Mouse (Mus musculus) kidney, adult 2 months (tissue): ENCODE data around the gene Spef2. TPM values are rescaled to one million over a fixed set of nuclear protein-coding genes. Genes with fewer than 3 reads are reported as not detected.
"Not testable (repeated sequence)": the region's sequence is repeated elsewhere in the genome, so short reads cannot be mapped to it uniquely, and the experiment has no call there.

Experiments
- DNase-seq: peaks from one replicate; pipeline ENCODE4 v3.0.0; 2021
- H3K27ac ChIP-seq: fragments of 200-500 bp; 2 replicates; pipeline ENCODE4 v1.5.1; 2012; ENCODE audit warnings: low read depth, low read length, control low read depth, inconsistent platforms; ENCODE audit not compliant: insufficient read depth
- H3K27me3 ChIP-seq: fragments of 200-500 bp; replicated peaks from 2 replicates; pipeline ENCODE4 v1.6.1; 2012; ENCODE audit warnings: mild to moderate bottlenecking, moderate library complexity, low read length, inconsistent platforms; ENCODE audit not compliant: control insufficient read depth, insufficient read depth
- H3K36me3 ChIP-seq: fragments of 200-500 bp; 2 replicates; pipeline ENCODE4 v1.6.1; 2012; ENCODE audit warnings: mild to moderate bottlenecking, moderate library complexity, low read length, inconsistent platforms; ENCODE audit not compliant: control insufficient read depth, insufficient read depth
- H3K4me1 ChIP-seq: fragments of 200-500 bp; 2 replicates; pipeline ENCODE4 v1.6.1; 2011; ENCODE audit warnings: low read length; ENCODE audit not compliant: control insufficient read depth, insufficient read depth
- H3K4me3 ChIP-seq: fragments of 200-500 bp; 2 replicates; pipeline ENCODE4 v1.5.1; 2011; ENCODE audit warnings: mild to moderate bottlenecking, low read depth, low read length, control low read depth; ENCODE audit not compliant: insufficient read depth
- CTCF ChIP-seq: fragments of 200-500 bp; conservative IDR thresholded peaks from 2 replicates; pipeline ENCODE4 v1.5.1; 2011; ENCODE audit warnings: low read depth, mild to moderate bottlenecking, control low read depth, low read length, moderate library complexity, mixed read lengths; ENCODE audit not compliant: insufficient read depth, insufficient read length
- POLR2A ChIP-seq: fragments of 200-500 bp; IDR thresholded peaks from one replicate; pipeline ENCODE4 v1.6.1; 2011; ENCODE audit warnings: low read depth, low read length, control low read depth
- WGBS: fragments of 180-500 bp; shearing (Covaris S2); methylation state at CpG from one replicate; pipeline ENCODE4 v1.1.7; 2018; 5-methylcytosine and 5-hydroxymethylcytosine counted together
- polyA plus RNA-seq: library from polyadenylated mRNA; depleted of rRNA; stranded (reverse); fragments of >200 nt; gene quantifications from 2 replicates; pipeline ENCODE4 v1.2.3, GENCODE M21; 2012

Spef2 gene
- polyA plus RNA-seq, 1 experiment: 0.08 TPM

- no peak for DNase-seq
- no peaks in the 10 kb centered on the region for H3K27me3 ChIP-seq
- WGBS: 93% methylated on average over 7 of the region's 7 CpGs
- H3K4me1 ChIP-seq: peaks cover 2% of the 10 kb centered on the region; the same call in 1 of the 2 replicates
- H3K36me3 ChIP-seq: no peaks in the 10 kb centered on the region
- no peak overlapping the region for H3K27ac ChIP-seq
- TF ChIP-seq CTCF: no peak
- no peak for TF ChIP-seq POLR2A
- H3K4me3 ChIP-seq: no peak overlapping the region
Observed at GRCm38 (mm10) chr15:9572664-9573063, 176.0 kb downstream of the Spef2 start.

GRCm38 (mm10) chr15:9571896-9572295 lies 176.8 kb downstream of the Spef2 start:
- Histone ChIP-seq H3K27ac (no peak overlapping the region), H3K36me3 (no peaks in the 10 kb centered on the region), H3K4me1 (peaks cover 2% of the 10 kb centered on the region; the same call in 1 of the 2 replicates), H3K27me3 (no peaks in the 10 kb centered on the region), H3K4me3 (no peak overlapping the region)
- no peak for TF ChIP-seq POLR2A
- TF ChIP-seq CTCF: no peak
- DNase-seq: peak; percentile 6
- 80% methylated on average over 2 of the region's 2 CpGs for WGBS

GRCm38 (mm10) chr15:9567316-9567715 lies 181.4 kb downstream of the Spef2 start:
- Histone ChIP-seq H3K4me1 (no peaks in the 10 kb centered on the region), H3K4me3 (no peak overlapping the region), H3K36me3 (no peaks in the 10 kb centered on the region), H3K27ac (no peak overlapping the region), H3K27me3 (no peaks in the 10 kb centered on the region)
- DNase-seq: no peak
- WGBS: 64% methylated on average over 4 of the region's 4 CpGs
- TF ChIP-seq POLR2A: no peak
- no peak for TF ChIP-seq CTCF

- WGBS: 51% methylated on average over 6 of the region's 6 CpGs
- no peak for TF ChIP-seq CTCF
- no peak for TF ChIP-seq POLR2A
- Histone ChIP-seq H3K27me3 (no peaks in the 10 kb centered on the region), H3K4me3 (no peak overlapping the region), H3K4me1 (no peaks in the 10 kb centered on the region), H3K36me3 (no peaks in the 10 kb centered on the region), H3K27ac (no peak overlapping the region)
- DNase-seq: peak; percentile 34
Observed at GRCm38 (mm10) chr15:9565396-9565795, 183.3 kb downstream of the Spef2 start.

- no peak for TF ChIP-seq POLR2A
- no peak for TF ChIP-seq CTCF
- Histone ChIP-seq H3K27me3 (no peaks in the 10 kb centered on the region), H3K27ac (no peak overlapping the region), H3K4me3 (no peak overlapping the region), H3K4me1 (no peaks in the 10 kb centered on the region), H3K36me3 (no peaks in the 10 kb centered on the region)
- 83% methylated on average over 3 of the region's 3 CpGs for WGBS
- no peak for DNase-seq
Observed at GRCm38 (mm10) chr15:9564156-9564555, 184.5 kb downstream of the Spef2 start.

- not testable (repeated sequence) for DNase-seq, H3K36me3 ChIP-seq, H3K27me3 ChIP-seq, H3K4me1 ChIP-seq, H3K27ac ChIP-seq, H3K4me3 ChIP-seq
- 91% methylated on average over 15 of the region's 15 CpGs for WGBS
Observed at GRCm38 (mm10) chr15:9557264-9557663, 191.4 kb downstream of the Spef2 start.

- no peak for DNase-seq
- WGBS: 75% methylated on average over 2 of the region's 2 CpGs
- no peak for TF ChIP-seq CTCF
- TF ChIP-seq POLR2A: no peak
- Histone ChIP-seq H3K36me3 (no peaks in the 10 kb centered on the region), H3K4me1 (no peaks in the 10 kb centered on the region), H3K27me3 (no peaks in the 10 kb centered on the region), H3K27ac (no peak overlapping the region), H3K4me3 (no peak overlapping the region)
Observed at GRCm38 (mm10) chr15:9548951-9549350, 199.7 kb downstream of the Spef2 start.

- no peaks in the 10 kb centered on the region for H3K4me1 ChIP-seq
- H3K4me3 ChIP-seq: no peak overlapping the region
- H3K36me3 ChIP-seq: no peaks in the 10 kb centered on the region
- H3K27ac ChIP-seq: no peak overlapping the region
- no peak for TF ChIP-seq POLR2A
- TF ChIP-seq CTCF: no peak
- DNase-seq: no peak
- no peaks in the 10 kb centered on the region for H3K27me3 ChIP-seq
- 97% methylated on average over 1 of the region's 1 CpGs for WGBS
Observed at GRCm38 (mm10) chr15:9535200-9535599, 213.5 kb downstream of the Spef2 start.
